Mouse (Mus musculus): ENCODE measurements around the gene Cmtr2. TPM values are rescaled to one million over a fixed set of nuclear protein-coding genes. Genes with fewer than 3 reads are reported as not detected.

Cmtr2 gene
- polyA plus RNA-seq (2012; fragmentation: generic; extraction: Trizol), result 2.8 TPM

- Histone ChIP-seq H3K4me2 (ENCODE audit: low read depth) (no peak within 1 kb of the TSS), H3K4me3 (no peak within 1 kb of the TSS), H3K36me3 (ENCODE audit: control insufficient read depth, insufficient read depth) (no peaks in the 10 kb centered on the region), H3K27me3 (ENCODE audit: control insufficient read depth, insufficient read depth, insufficient read length) (peaks cover 15% of the 10 kb centered on the region), H3K79me2 (ENCODE audit: control insufficient read depth, insufficient read depth) (peaks cover 6% of the 10 kb centered on the region), H3ac (ENCODE audit: control insufficient read depth, insufficient read length) (no peak within 1 kb of the TSS)
- TF ChIP-seq TCF12 (IDR thresholded peaks at IDR 0.05; ENCODE audit: insufficient read depth, poor library complexity, severe bottlenecking), result no peak
- TF ChIP-seq POLR2AphosphoS2 (IDR thresholded peaks at IDR 0.05; ENCODE audit: insufficient read length, low read depth), result no peak
- TF ChIP-seq POLR2A (IDR thresholded peaks at IDR 0.05; ENCODE audit: insufficient read length, low read depth), result no peak
- TF ChIP-seq SRF (IDR thresholded peaks at IDR 0.05; ENCODE audit: control insufficient read depth, insufficient read length, low read depth), result no peak
- TF ChIP-seq MYOG (IDR thresholded peaks at IDR 0.05; ENCODE audit: control insufficient read depth in 1 of 3, insufficient read depth in 1 of 3, insufficient read length in 2 of 3, low read depth in 2 of 3), result no peak
- TF ChIP-seq MAX (IDR thresholded peaks at IDR 0.05; ENCODE audit: low read depth), result no peak
- TF ChIP-seq REST (IDR thresholded peaks at IDR 0.05; ENCODE audit: insufficient read depth, insufficient read length), result no peak
- TF ChIP-seq CEBPB (IDR thresholded peaks at IDR 0.05; ENCODE audit: insufficient read depth, poor library complexity, severe bottlenecking), result no peak
- no peak for TF ChIP-seq USF1 (IDR thresholded peaks at IDR 0.05; ENCODE audit: low read depth)
- no peak for TF ChIP-seq MYOD1 (IDR thresholded peaks at IDR 0.05; ENCODE audit: control insufficient read depth in 1 of 3, insufficient read length in 2 of 3, low read depth in 2 of 3)
- TF ChIP-seq TCF3 (IDR thresholded peaks at IDR 0.05; ENCODE audit: insufficient read length, low read depth), result no peak
- TF ChIP-seq E2F4 (IDR thresholded peaks at IDR 0.05; ENCODE audit: insufficient read depth), result no peak
Observed at GRCm38 (mm10) chr8:110215365-110215764, at the start of gene Cmtr2. Gene Cmtr2, plus strand, starts transcription at chr8:110215665.

GRCm38 (mm10) chr8:110166270-110166669, 49.2 kb upstream of the Cmtr2 start:
- TF ChIP-seq POLR2AphosphoS2 (IDR thresholded peaks at IDR 0.05; ENCODE audit: insufficient read length, low read depth), result no peak
- TF ChIP-seq TCF3 (IDR thresholded peaks at IDR 0.05; ENCODE audit: insufficient read length, low read depth), result no peak
- no peak for TF ChIP-seq USF1 (IDR thresholded peaks at IDR 0.05; ENCODE audit: low read depth)
- TF ChIP-seq POLR2A (IDR thresholded peaks at IDR 0.05; ENCODE audit: insufficient read length, low read depth), result no peak
- TF ChIP-seq MAX (IDR thresholded peaks at IDR 0.05; ENCODE audit: low read depth), result no peak
- no peak for TF ChIP-seq SRF (IDR thresholded peaks at IDR 0.05; ENCODE audit: control insufficient read depth, insufficient read length, low read depth)
- TF ChIP-seq TCF12 (IDR thresholded peaks at IDR 0.05; ENCODE audit: insufficient read depth, poor library complexity, severe bottlenecking), result no peak
- no peak for TF ChIP-seq REST (IDR thresholded peaks at IDR 0.05; ENCODE audit: insufficient read depth, insufficient read length)
- TF ChIP-seq CEBPB (IDR thresholded peaks at IDR 0.05; ENCODE audit: insufficient read depth, poor library complexity, severe bottlenecking), result no peak
- H3ac ChIP-seq (ENCODE audit: control insufficient read depth, insufficient read length), result no peak overlapping the region
- no peaks in the 10 kb centered on the region for H3K36me3 ChIP-seq (ENCODE audit: control insufficient read depth, insufficient read depth)
- H3K4me2 ChIP-seq (ENCODE audit: low read depth), result no peak overlapping the region
- no peak overlapping the region for H3K4me3 ChIP-seq
- peaks cover 30% of the 10 kb centered on the region for H3K27me3 ChIP-seq (ENCODE audit: control insufficient read depth, insufficient read depth, insufficient read length)
- H3K79me2 ChIP-seq (ENCODE audit: control insufficient read depth, insufficient read depth), result no peaks in the 10 kb centered on the region

- no peak for TF ChIP-seq MYOG (IDR thresholded peaks at IDR 0.05; ENCODE audit: control insufficient read depth in 1 of 3, insufficient read depth in 1 of 3, insufficient read length in 2 of 3, low read depth in 2 of 3)
- no peak for TF ChIP-seq MYOD1 (IDR thresholded peaks at IDR 0.05; ENCODE audit: control insufficient read depth in 1 of 3, insufficient read length in 2 of 3, low read depth in 2 of 3)
- TF ChIP-seq CEBPB (IDR thresholded peaks at IDR 0.05; ENCODE audit: insufficient read depth, poor library complexity, severe bottlenecking), result no peak
- no peak for TF ChIP-seq MAX (IDR thresholded peaks at IDR 0.05; ENCODE audit: low read depth)
- no peak for TF ChIP-seq TCF3 (IDR thresholded peaks at IDR 0.05; ENCODE audit: insufficient read length, low read depth)
- TF ChIP-seq USF1 (IDR thresholded peaks at IDR 0.05; ENCODE audit: low read depth), result no peak
- no peak for TF ChIP-seq POLR2A (IDR thresholded peaks at IDR 0.05; ENCODE audit: insufficient read length, low read depth)
- TF ChIP-seq TCF12 (IDR thresholded peaks at IDR 0.05; ENCODE audit: insufficient read depth, poor library complexity, severe bottlenecking), result no peak
- TF ChIP-seq POLR2AphosphoS2 (IDR thresholded peaks at IDR 0.05; ENCODE audit: insufficient read length, low read depth), result no peak
- no peak for TF ChIP-seq E2F4 (IDR thresholded peaks at IDR 0.05; ENCODE audit: insufficient read depth)
- no peak for TF ChIP-seq SRF (IDR thresholded peaks at IDR 0.05; ENCODE audit: control insufficient read depth, insufficient read length, low read depth)
- TF ChIP-seq REST (IDR thresholded peaks at IDR 0.05; ENCODE audit: insufficient read depth, insufficient read length), result no peak
- H3K27me3 ChIP-seq (ENCODE audit: control insufficient read depth, insufficient read depth, insufficient read length), result peaks cover 17% of the 10 kb centered on the region
- H3K4me3 ChIP-seq, result no peak within 1 kb of the TSS
- no peak within 1 kb of the TSS for H3ac ChIP-seq (ENCODE audit: control insufficient read depth, insufficient read length)
- no peaks in the 10 kb centered on the region for H3K79me2 ChIP-seq (ENCODE audit: control insufficient read depth, insufficient read depth)
- no peaks in the 10 kb centered on the region for H3K36me3 ChIP-seq (ENCODE audit: control insufficient read depth, insufficient read depth)
- H3K4me2 ChIP-seq (ENCODE audit: low read depth), result no peak within 1 kb of the TSS
Observed at GRCm38 (mm10) chr8:110168046-110168445, 47.4 kb upstream of the Cmtr2 start, which contains the start of gene Calb2. Gene Calb2, minus strand, starts transcription at chr8:110168210.

- Histone ChIP-seq H3K4me2 (ENCODE audit: low read depth) (no peak overlapping the region), H3K27me3 (ENCODE audit: control insufficient read depth, insufficient read depth, insufficient read length) (peaks cover 17% of the 10 kb centered on the region)
- no peak for TF ChIP-seq MYOG (IDR thresholded peaks at IDR 0.05; ENCODE audit: control insufficient read depth in 1 of 3, insufficient read depth in 1 of 3, insufficient read length in 2 of 3, low read depth in 2 of 3)
- TF ChIP-seq POLR2AphosphoS2 (IDR thresholded peaks at IDR 0.05; ENCODE audit: insufficient read length, low read depth), result no peak
- no peak for TF ChIP-seq POLR2A (IDR thresholded peaks at IDR 0.05; ENCODE audit: insufficient read length, low read depth)
- TF ChIP-seq MYOD1 (IDR thresholded peaks at IDR 0.05; ENCODE audit: control insufficient read depth in 1 of 3, insufficient read length in 2 of 3, low read depth in 2 of 3), result no peak
- no peak for TF ChIP-seq REST (IDR thresholded peaks at IDR 0.05; ENCODE audit: insufficient read depth, insufficient read length)
- no peak for TF ChIP-seq CEBPB (IDR thresholded peaks at IDR 0.05; ENCODE audit: insufficient read depth, poor library complexity, severe bottlenecking)
- no peak for TF ChIP-seq TCF3 (IDR thresholded peaks at IDR 0.05; ENCODE audit: insufficient read length, low read depth)
- TF ChIP-seq TCF12 (IDR thresholded peaks at IDR 0.05; ENCODE audit: insufficient read depth, poor library complexity, severe bottlenecking), result no peak
- TF ChIP-seq USF1 (IDR thresholded peaks at IDR 0.05; ENCODE audit: low read depth), result no peak
- TF ChIP-seq E2F4 (IDR thresholded peaks at IDR 0.05; ENCODE audit: insufficient read depth), result no peak
- no peak for TF ChIP-seq SRF (IDR thresholded peaks at IDR 0.05; ENCODE audit: control insufficient read depth, insufficient read length, low read depth)
- TF ChIP-seq MAX (IDR thresholded peaks at IDR 0.05; ENCODE audit: low read depth), result no peak
Observed at GRCm38 (mm10) chr8:110172161-110172560, 43.3 kb upstream of the Cmtr2 start.

More at GRCm38 (mm10) chr8:110172161-110172560, 43.3 kb upstream of the Cmtr2 start:
- H3K36me3 ChIP-seq (ENCODE audit: control insufficient read depth, insufficient read depth), result no peaks in the 10 kb centered on the region
- no peak overlapping the region for H3K4me3 ChIP-seq
- H3ac ChIP-seq (ENCODE audit: control insufficient read depth, insufficient read length), result no peak overlapping the region
- no peaks in the 10 kb centered on the region for H3K79me2 ChIP-seq (ENCODE audit: control insufficient read depth, insufficient read depth)
